Mouse (Mus musculus) E14TG2a.4 (cell line): ENCODE measurements around the gene Myl3.

Experiments
- CTCF ChIP-seq: conservative IDR thresholded peaks from 2 replicates; pipeline ENCODE4 v1.5.1; 2014; ENCODE audit warnings: low read length
- POU5F1 ChIP-seq: IDR thresholded peaks from 2 replicates; pipeline ENCODE4 v1.6.1; 2014; ENCODE audit warnings: low read length, borderline replicate concordance

DNA sequence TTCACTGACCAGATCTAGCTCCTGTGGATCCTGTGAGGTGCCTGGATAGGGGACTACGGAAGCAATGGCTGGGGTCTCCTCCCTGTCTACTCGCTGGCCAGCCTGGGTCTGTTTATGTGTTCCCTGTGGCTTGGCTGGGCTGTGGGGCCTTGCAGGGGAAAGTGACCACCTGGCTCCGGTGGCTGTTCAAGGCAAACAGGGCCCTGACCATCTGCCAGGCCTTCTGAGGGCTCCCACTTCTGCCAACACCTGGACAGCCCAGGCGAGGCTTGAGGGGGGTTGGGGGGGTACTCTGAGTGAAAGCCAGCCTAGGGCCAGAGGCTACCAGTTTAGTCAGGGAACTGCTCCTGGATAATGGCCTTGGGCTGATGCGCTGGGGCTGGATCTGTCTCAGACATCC lies 21.7 kb upstream of the Myl3 start:
- TF ChIP-seq CTCF (no peak), POU5F1 (no peak)
